Mouse (Mus musculus) adrenal gland, adult 8-10 months (tissue): ENCODE results near the gene Fars2. TPM values are rescaled to one million over a fixed set of nuclear protein-coding genes. Genes with fewer than 3 reads are reported as not detected.

Experiments
- DNase-seq: peaks from one replicate; pipeline ENCODE4 v3.0.0; 2022
- total RNA-seq, 4 experiments: library from RNA; stranded (reverse); gene quantifications; 2 replicates each; pipeline ENCODE4 v1.2.4; 2022

Gene Fars2
- total RNA-seq, 4 experiments from 2014 or later = 91.5 to 101 (median 98.0) TPM

- DNase-seq = no peak
Measured at GRCm38 (mm10) chr13:36707088-36707690, 590.0 kb downstream of the Fars2 start.

GRCm38 (mm10) chr13:36714101-36714500 lies 596.9 kb downstream of the Fars2 start:
- DNase-seq = no peak

- DNase-seq = no peak
Measured at GRCm38 (mm10) chr13:36716708-36717107, 599.5 kb downstream of the Fars2 start.

- no peak for DNase-seq
Measured at GRCm38 (mm10) chr13:36717376-36717775, 600.2 kb downstream of the Fars2 start.

- DNase-seq = no peak
Measured at GRCm38 (mm10) chr13:36720297-36721017, 603.2 kb downstream of the Fars2 start.

- DNase-seq = no peak
Measured at GRCm38 (mm10) chr13:36722309-36722708, 605.1 kb downstream of the Fars2 start.

- no peak for DNase-seq
Measured at GRCm38 (mm10) chr13:36723726-36724300, 606.6 kb downstream of the Fars2 start.

- no peak for DNase-seq
Measured at GRCm38 (mm10) chr13:36724533-36725470, 607.6 kb downstream of the Fars2 start.

- no peak for DNase-seq
Measured at GRCm38 (mm10) chr13:36725881-36726280, 608.7 kb downstream of the Fars2 start.

GRCm38 (mm10) chr13:36726551-36726950 lies 609.3 kb downstream of the Fars2 start:
- no peak for DNase-seq

GRCm38 (mm10) chr13:36726951-36727778 lies 610.0 kb downstream of the Fars2 start:
- DNase-seq = no peak

GRCm38 (mm10) chr13:36727779-36728470 lies 610.7 kb downstream of the Fars2 start:
- DNase-seq = no peak

GRCm38 (mm10) chr13:36728509-36728908 lies 611.3 kb downstream of the Fars2 start:
- no peak for DNase-seq

- no peak for DNase-seq
Measured at GRCm38 (mm10) chr13:36729731-36730340, 612.6 kb downstream of the Fars2 start.

- DNase-seq = no peak
Measured at GRCm38 (mm10) chr13:36730341-36730761, 613.1 kb downstream of the Fars2 start.

GRCm38 (mm10) chr13:36731016-36731930 lies 614.1 kb downstream of the Fars2 start:
- no peak for DNase-seq

- no peak for DNase-seq
Measured at GRCm38 (mm10) chr13:36731931-36732461, 614.8 kb downstream of the Fars2 start.

- no peak for DNase-seq
Measured at GRCm38 (mm10) chr13:36732891-36733490, 615.8 kb downstream of the Fars2 start.

GRCm38 (mm10) chr13:36733566-36733965 lies 616.4 kb downstream of the Fars2 start:
- DNase-seq = no peak
